Mouse (Mus musculus): ENCODE results near the gene Manea. TPM values are rescaled to one million over a fixed set of nuclear protein-coding genes. Genes with fewer than 3 reads are reported as not detected.

The Manea gene
- 3.5 and 4.8 TPM in 2 replicates for polyA plus RNA-seq (2011; ENCODE audit: insufficient read depth, insufficient read length, low replicate concordance, missing spikeins)

GRCm38 (mm10) chr4:26346443-26347106 is at the start of gene Manea:
Gene Manea, minus strand, starts transcription at chr4:26346891.
- WGBS = under 1% methylated on average over 52 of the region's 52 CpGs
- Histone ChIP-seq H3K27ac (ENCODE audit: control insufficient read depth, insufficient read depth, low read depth, low read length, poor library complexity) (peak within 1 kb of the TSS; percentile 81), H3K4me1 (ENCODE audit: control insufficient read depth, insufficient read depth, low read length) (peaks cover 4% of the 10 kb centered on the region), H3K4me3 (replicated peaks; ENCODE audit: control insufficient read depth, low read depth, low read length) (peak within 1 kb of the TSS; percentile 80)
- TF ChIP-seq CTCF (IDR thresholded peaks at IDR 0.05; ENCODE audit: control insufficient read depth, insufficient read depth, low read length) (peak; percentile 1; the same call in 1 of the 2 replicates), POLR2A (IDR thresholded peaks at IDR 0.05; ENCODE audit: borderline replicate concordance, control insufficient read depth, low read depth, low read length) (no peak; the same call in 1 of the 2 replicates)

- WGBS = 84% methylated on average over 2 of the region's 2 CpGs
- TF ChIP-seq CTCF (IDR thresholded peaks at IDR 0.05; ENCODE audit: control insufficient read depth, insufficient read depth, low read length) (no peak), POLR2A (IDR thresholded peaks at IDR 0.05; ENCODE audit: borderline replicate concordance, control insufficient read depth, low read depth, low read length) (no peak)
- Histone ChIP-seq H3K4me3 (replicated peaks; ENCODE audit: control insufficient read depth, low read depth, low read length) (no peak overlapping the region), H3K4me1 (ENCODE audit: control insufficient read depth, insufficient read depth, low read length) (no peaks in the 10 kb centered on the region), H3K27ac (ENCODE audit: control insufficient read depth, insufficient read depth, low read depth, low read length, poor library complexity) (no peak overlapping the region)
Measured at GRCm38 (mm10) chr4:26354616-26355015, 7.9 kb upstream of the Manea start.

DNA sequence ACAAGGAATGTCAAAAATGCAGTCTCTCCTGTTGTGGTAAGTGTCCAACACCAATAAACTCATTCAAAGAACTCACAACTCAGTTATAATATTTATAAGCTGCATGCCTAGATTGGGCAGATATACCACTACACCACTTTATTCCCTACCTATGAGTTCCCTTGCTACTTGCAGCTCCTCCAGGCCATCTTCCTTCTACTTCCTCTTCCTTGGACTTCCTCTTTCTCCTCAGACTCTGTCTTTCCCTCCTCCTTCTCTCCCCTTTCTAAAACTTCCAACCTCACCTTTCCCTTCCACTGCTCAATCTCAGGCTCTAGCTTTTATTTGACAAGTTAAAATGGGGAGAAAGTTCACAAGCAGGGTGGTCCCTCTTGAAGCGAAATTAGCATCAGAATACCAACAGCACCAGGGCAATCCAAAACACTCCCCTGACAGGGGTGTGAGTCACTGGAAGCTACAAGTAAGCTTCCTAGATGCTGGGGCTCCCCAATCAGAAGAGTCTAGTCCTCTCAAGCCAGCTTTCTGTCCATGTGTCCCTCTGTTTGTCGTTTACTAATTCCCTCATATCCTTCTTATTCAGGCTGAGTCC is 7.0 kb upstream of the Manea start:
- 38% methylated on average over 2 of the region's 2 CpGs for WGBS
- Histone ChIP-seq H3K27ac (ENCODE audit: control insufficient read depth, insufficient read depth, low read depth, low read length, poor library complexity) (no peak overlapping the region), H3K4me1 (ENCODE audit: control insufficient read depth, insufficient read depth, low read length) (no peaks in the 10 kb centered on the region), H3K4me3 (replicated peaks; ENCODE audit: control insufficient read depth, low read depth, low read length) (no peak overlapping the region)
- TF ChIP-seq CTCF (IDR thresholded peaks at IDR 0.05; ENCODE audit: control insufficient read depth, insufficient read depth, low read length) = no peak
- TF ChIP-seq POLR2A (IDR thresholded peaks at IDR 0.05; ENCODE audit: borderline replicate concordance, control insufficient read depth, low read depth, low read length) = no peak

GRCm38 (mm10) chr4:26347239-26347638 is 548 bp upstream of the Manea start:
- 44% methylated on average over 2 of the region's 2 CpGs for WGBS
- TF ChIP-seq POLR2A (IDR thresholded peaks at IDR 0.05; ENCODE audit: borderline replicate concordance, control insufficient read depth, low read depth, low read length) = no peak
- peaks cover 4% of the 10 kb centered on the region for H3K4me1 ChIP-seq (ENCODE audit: control insufficient read depth, insufficient read depth, low read length)
- H3K4me3 ChIP-seq (replicated peaks; ENCODE audit: control insufficient read depth, low read depth, low read length) = no peak overlapping the region
- H3K27ac ChIP-seq (ENCODE audit: control insufficient read depth, insufficient read depth, low read depth, low read length, poor library complexity) = no peak overlapping the region

GRCm38 (mm10) chr4:26345741-26346442 is 799 bp downstream of the Manea start:
- Histone ChIP-seq H3K4me3 (replicated peaks; ENCODE audit: control insufficient read depth, low read depth, low read length) (peak overlapping the region; percentile 80), H3K4me1 (ENCODE audit: control insufficient read depth, insufficient read depth, low read length) (peaks cover 4% of the 10 kb centered on the region), H3K27ac (ENCODE audit: control insufficient read depth, insufficient read depth, low read depth, low read length, poor library complexity) (peak overlapping the region; percentile 81)
- TF ChIP-seq CTCF (IDR thresholded peaks at IDR 0.05; ENCODE audit: control insufficient read depth, insufficient read depth, low read length) (no peak), POLR2A (IDR thresholded peaks at IDR 0.05; ENCODE audit: borderline replicate concordance, control insufficient read depth, low read depth, low read length) (no peak)
- 2% methylated on average over 16 of the region's 16 CpGs for WGBS

GRCm38 (mm10) chr4:26345080-26345479 is 1.6 kb downstream of the Manea start:
- 20% methylated on average over 3 of the region's 3 CpGs for WGBS
- peaks cover 4% of the 10 kb centered on the region for H3K4me1 ChIP-seq (ENCODE audit: control insufficient read depth, insufficient read depth, low read length)
- TF ChIP-seq CTCF (IDR thresholded peaks at IDR 0.05; ENCODE audit: control insufficient read depth, insufficient read depth, low read length) (no peak), POLR2A (IDR thresholded peaks at IDR 0.05; ENCODE audit: borderline replicate concordance, control insufficient read depth, low read depth, low read length) (no peak)
- H3K4me3 ChIP-seq (replicated peaks; ENCODE audit: control insufficient read depth, low read depth, low read length) = no peak overlapping the region
- no peak overlapping the region for H3K27ac ChIP-seq (ENCODE audit: control insufficient read depth, insufficient read depth, low read depth, low read length, poor library complexity)

- H3K4me1 ChIP-seq (ENCODE audit: control insufficient read depth, insufficient read depth, low read length) = peaks cover 4% of the 10 kb centered on the region
- no peak overlapping the region for H3K27ac ChIP-seq (ENCODE audit: control insufficient read depth, insufficient read depth, low read depth, low read length, poor library complexity)
- no peak for TF ChIP-seq CTCF (IDR thresholded peaks at IDR 0.05; ENCODE audit: control insufficient read depth, insufficient read depth, low read length)
- TF ChIP-seq POLR2A (IDR thresholded peaks at IDR 0.05; ENCODE audit: borderline replicate concordance, control insufficient read depth, low read depth, low read length) = no peak
- no peak overlapping the region for H3K4me3 ChIP-seq (replicated peaks; ENCODE audit: control insufficient read depth, low read depth, low read length)
Measured at GRCm38 (mm10) chr4:26342346-26342745, 4.3 kb downstream of the Manea start.

DNA sequence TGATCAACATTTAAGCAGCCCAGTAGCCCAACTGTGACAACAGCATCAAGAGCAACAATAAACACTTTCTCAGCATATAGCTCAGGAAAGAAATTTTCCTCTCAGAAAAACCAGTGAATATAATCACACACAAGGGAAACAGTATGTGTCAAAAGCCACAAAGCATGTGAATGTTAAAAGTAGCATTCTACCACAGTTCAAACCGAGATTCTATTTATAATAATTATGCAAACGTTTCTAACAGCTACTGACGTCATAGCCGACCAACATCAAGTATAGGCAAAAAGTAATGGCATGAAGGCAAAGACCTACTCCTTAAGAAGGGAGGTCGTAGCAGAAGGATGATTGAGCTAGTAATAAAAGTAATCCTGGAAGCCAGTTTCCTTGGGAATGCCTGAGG is 8.1 kb downstream of the Manea start:
- Histone ChIP-seq H3K4me3 (replicated peaks; ENCODE audit: control insufficient read depth, low read depth, low read length) (no peak overlapping the region), H3K27ac (ENCODE audit: control insufficient read depth, insufficient read depth, low read depth, low read length, poor library complexity) (no peak overlapping the region), H3K4me1 (ENCODE audit: control insufficient read depth, insufficient read depth, low read length) (peaks cover 4% of the 10 kb centered on the region)
- WGBS = 56% methylated on average over 5 of the region's 5 CpGs
- TF ChIP-seq CTCF (IDR thresholded peaks at IDR 0.05; ENCODE audit: control insufficient read depth, insufficient read depth, low read length) (no peak), POLR2A (IDR thresholded peaks at IDR 0.05; ENCODE audit: borderline replicate concordance, control insufficient read depth, low read depth, low read length) (no peak)
